Mouse (Mus musculus): ENCODE data around the gene Pum2.

DNA sequence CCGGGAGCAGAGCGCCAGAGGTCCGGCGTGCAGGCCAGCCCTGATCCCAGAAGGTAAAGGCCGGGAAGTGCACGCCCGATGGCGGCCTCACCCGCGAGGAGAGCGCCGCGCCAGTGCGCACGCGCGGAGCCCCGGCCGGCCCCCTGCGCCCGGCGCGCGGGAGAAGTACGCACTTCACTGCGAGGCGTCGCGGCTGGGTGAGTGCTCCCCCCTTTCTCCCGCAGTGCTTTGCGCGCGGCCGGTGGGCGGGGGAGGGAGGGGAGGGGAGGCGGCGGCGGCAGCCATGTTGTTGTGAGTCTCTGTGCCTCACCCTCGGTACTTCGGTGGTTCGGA lies at the start of gene Pum2:
- 0 out of 2 replicates have a peak, but pooled peaks have one; percentile 12 for TF ChIP-seq CTCF (IDR thresholded peaks at IDR 0.05; ENCODE audit: low read depth)
- no peak for TF ChIP-seq EP300 (optimal IDR thresholded peaks at IDR 0.05)
